Mouse (Mus musculus): ENCODE measurements at regions not wholly inside any gene's neighbourhood (a gene's known extent, or its start where the extent isn't known, plus 50 kb on each side); places are given as distances from the start of the nearest gene placed in this dataset.

GRCm38 (mm10) chr11:24315582-24315981, 237.7 kb downstream of the Bcl11a start:
- TF ChIP-seq CTCF (IDR thresholded peaks at IDR 0.05; ENCODE audit: low read depth, low read length), result no peak
- TF ChIP-seq POLR2A (IDR thresholded peaks at IDR 0.05; ENCODE audit: extremely low read depth, insufficient read depth, low read length), result no peak
